Mouse (Mus musculus) cortical plate, adult 2 months (tissue): ENCODE measurements around the gene Cnih4.

ENCODE experiments used
- CTCF ChIP-seq: fragments of 200-500 bp; IDR thresholded peaks from 2 replicates; pipeline ENCODE4 v1.5.1; 2011; ENCODE audit warnings: mild to moderate bottlenecking, control low read depth, low read length; ENCODE audit not compliant: insufficient read depth; ENCODE audit errors: extremely low read depth
- POLR2A ChIP-seq: fragments of 200-500 bp; IDR thresholded peaks from 2 replicates; pipeline ENCODE4 v1.6.1; 2011; ENCODE audit warnings: mild to moderate bottlenecking, low read length, control low read depth; ENCODE audit not compliant: insufficient read depth; ENCODE audit errors: extremely low read depth

GRCm38 (mm10) chr1:181117112-181117511, 27.4 kb upstream of the Cnih4 start:
- TF ChIP-seq POLR2A (no peak), CTCF (no peak)
